Mouse (Mus musculus): ENCODE measurements around the gene Nat9.
A peak's percentile ranks its signal among the peaks of the same experiment; 100 is the strongest.

Gene Nat9

DNA sequence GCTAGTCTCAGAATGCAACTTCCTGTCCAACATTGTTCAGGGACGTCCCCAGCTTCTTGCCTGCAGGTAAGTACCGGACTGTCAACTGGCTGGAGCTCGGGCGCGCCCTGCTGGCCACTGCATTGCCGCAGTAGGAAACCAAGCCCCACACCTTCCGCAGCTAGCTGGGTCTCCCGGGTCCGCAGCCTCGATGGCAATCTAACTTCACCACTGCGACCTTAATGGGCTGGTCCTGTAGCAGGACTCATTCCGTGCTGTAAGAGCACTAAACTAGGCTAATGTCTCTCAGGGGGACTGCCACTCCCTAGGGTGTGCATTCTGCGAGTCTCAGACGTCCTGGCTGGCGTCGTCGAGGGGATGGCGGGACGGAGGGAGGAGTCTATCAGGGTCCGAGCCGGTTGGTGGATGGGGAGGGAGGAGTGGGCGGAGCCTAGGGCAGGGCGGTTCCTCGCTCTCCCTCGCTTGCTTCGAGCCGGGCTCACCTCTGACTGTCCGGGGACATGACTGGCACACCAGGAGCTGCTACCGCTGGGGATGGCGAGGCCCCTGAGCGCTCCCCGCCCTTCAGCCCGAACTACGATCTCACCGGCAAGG is 33.9 kb downstream of the Nat9 start:
- peak; percentile 93 for DNase-seq (ENCODE audit: low read depth, low spot score)

DNA sequence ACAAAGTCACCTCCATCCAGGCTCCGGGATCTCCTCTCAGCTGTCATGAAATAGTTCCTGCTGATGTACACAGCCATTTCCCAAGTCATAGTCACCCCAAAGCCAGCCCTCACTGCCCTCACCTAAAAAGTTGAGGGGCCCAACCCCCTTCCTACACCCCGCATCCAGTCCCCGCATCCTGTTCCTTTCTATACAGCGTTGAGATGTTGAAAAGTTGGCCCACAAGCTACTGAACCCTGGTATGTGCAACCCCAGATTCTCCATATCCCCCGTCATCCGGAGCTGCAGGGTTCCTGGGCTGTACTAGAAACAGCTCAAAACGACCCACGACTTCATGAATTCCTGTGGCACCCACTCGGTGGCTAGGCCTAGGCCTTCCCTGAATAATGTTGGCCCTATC is 34.6 kb downstream of the Nat9 start:
- DNase-seq (ENCODE audit: low read depth, low spot score), result no peak

DNA sequence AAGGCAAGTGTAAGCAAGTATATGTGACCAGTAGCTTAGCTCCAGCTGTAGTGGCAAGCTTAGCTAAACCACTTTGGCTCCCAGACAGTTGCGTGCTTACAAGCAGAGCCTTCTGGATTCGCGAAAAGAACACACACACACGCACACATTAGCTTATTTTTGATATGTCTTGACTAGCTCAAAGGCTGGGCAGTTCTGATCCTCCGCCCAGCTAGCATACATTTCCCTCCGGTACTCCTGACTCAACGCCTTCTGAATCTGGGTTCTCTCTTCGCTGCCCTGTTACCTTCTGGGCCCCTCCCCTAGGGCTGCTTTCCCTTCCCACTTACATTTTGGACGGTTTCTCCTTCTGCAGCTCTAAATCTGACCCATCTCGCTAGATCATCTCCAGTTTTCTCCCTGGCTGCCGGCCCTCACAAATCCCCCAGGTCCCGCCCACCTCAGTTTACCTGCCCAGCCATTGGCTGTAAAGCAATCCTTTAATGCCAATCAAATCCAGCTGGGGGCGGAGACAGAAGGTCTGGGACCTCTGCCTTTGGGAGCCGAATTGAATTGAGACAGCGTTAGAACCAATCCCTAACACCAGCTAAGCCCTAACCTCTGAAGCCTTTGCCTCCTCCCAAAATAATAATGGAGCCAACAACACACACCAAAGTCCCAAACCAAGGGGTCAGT is 35.8 kb downstream of the Nat9 start:
- peak; percentile 92 for DNase-seq (ENCODE audit: low read depth, low spot score)

DNA sequence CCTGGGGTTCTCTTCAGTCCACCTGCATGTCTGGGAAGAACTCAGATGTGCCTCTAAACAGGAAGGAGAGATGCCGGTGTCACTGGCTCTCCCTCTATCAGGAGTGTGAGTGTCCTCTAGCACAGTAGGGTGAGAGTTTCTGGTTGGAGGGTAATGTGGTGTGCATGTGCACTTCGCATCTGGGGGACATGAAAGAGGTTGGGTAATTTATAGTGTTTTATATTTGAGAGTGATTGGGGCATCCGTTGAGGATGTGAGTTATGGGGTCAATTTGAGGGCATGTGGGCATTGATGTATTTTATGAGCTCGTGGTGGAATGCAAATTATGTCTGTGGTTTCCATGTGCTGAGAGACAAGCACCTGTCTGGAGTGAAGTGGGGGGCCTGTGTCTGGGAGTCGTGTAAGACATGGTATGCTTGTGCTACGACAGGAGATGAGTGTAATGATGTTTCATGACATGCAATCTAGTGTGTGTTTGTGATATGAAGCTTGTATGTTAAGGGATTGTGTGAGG is 36.9 kb downstream of the Nat9 start:
- no peak for DNase-seq (ENCODE audit: low read depth, low spot score)

DNA sequence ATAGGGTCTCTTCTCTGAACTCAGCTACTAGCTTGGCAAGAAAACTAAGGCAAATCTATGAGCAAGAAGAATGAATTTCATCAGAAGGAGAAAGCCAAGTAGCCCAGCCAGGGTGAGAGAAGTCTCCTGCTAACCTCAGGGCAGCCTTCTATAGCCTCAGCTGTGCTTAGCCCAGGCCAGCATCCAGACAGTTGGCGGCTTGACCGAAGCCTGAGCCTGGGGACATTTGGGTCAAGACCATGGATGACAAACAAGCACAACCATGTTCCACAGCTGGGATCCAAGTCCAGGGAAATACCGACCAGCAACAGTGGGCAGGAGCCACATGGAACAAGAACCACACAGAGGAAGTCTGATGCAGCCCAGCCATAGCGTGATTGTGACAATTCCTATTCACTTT is 39.8 kb downstream of the Nat9 start:
- no peak for DNase-seq (ENCODE audit: low read depth, low spot score)

DNA sequence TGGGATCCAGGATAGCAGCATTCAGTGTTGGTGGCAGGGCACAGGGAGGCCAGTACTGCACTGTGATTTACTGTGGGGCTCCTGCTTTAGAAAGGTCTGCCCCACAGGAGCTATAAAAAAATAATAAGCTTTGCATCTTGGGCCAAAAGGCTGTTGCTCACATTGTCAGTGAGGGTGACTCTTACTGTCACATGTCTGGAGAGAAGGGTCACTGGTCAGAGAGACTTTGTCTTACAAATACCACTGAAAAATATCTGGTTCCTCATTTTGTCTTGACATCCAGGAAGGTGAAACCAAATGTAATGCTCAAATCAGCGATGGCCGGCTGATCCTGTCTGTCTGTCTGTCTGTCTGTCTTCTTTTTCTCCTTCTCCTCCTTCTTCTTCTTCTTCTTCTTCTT is 45.7 kb downstream of the Nat9 start:
- DNase-seq (ENCODE audit: low read depth, low spot score), result no peak

DNA sequence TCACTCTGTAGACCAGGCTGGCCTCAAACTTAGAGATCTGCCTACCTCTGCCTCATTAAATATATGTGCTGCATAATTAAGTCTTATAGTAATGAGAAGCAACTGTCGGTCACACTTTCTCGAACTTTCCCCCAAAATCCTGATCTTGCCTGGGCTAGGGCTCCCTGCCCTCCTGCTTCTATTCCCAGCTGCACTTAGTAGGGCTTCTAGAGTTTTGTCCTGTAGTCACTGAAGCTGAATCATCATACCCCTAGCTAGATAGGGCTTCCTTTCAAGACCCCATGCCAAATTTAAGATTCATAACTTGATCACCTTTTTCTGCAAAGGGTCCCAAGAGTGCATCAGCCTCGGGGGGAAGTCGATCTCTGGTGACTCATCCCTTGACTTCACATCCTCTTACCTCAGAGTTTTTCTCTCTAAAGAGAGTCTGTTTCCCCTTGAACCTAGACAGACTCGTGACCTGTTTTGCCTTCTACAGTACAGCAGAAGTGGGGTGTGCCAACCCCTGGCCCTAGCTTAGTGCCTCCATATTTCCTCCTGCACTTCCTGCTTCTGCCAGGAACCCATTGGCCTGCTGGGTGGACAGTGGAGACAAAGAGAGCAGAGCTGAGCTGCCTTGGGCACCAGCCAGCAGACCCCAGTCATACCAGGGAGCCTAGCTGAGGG is 48.9 kb downstream of the Nat9 start:
- DNase-seq (ENCODE audit: low read depth, low spot score), result no peak

DNA sequence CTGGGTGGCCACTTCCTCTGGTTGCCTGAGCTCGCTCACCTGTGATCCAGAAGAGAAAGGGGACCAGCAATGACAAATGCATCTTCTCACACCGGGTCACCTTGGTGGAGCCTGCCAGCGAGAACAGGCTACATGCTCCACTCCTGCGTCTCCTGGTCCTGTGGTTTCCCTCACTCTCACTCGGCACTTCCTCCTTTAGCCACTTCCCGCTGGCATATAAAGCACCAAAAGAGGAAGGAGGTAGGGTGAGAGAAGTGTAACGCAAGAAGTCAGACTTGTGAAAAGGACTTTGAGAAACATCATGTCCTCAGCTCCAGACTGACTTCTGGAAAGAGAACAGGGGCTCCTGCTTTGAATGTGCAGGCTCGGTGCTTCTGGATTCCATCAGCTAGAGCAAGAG is 53.9 kb downstream of the Nat9 start, which contains the start of gene Cd300lf:
Cd300lf (minus strand) TSS at position 193 of the 400 bp plus-strand sequence.
- DNase-seq (ENCODE audit: low read depth, low spot score), result no peak

Measured in R1 (cell line).